Mouse (Mus musculus) kidney, adult 2 months (tissue): ENCODE measurements around the gene Ovca2. TPM values are rescaled to one million over a fixed set of nuclear protein-coding genes. Genes with fewer than 3 reads are reported as not detected.

ENCODE experiments used
- DNase-seq: peaks from one replicate; pipeline ENCODE4 v3.0.0; 2021
- H3K27ac ChIP-seq: fragments of 200-500 bp; 2 replicates; pipeline ENCODE4 v1.5.1; 2012; ENCODE audit warnings: low read depth, low read length, control low read depth, inconsistent platforms; ENCODE audit not compliant: insufficient read depth
- H3K27me3 ChIP-seq: fragments of 200-500 bp; replicated peaks from 2 replicates; pipeline ENCODE4 v1.6.1; 2012; ENCODE audit warnings: mild to moderate bottlenecking, moderate library complexity, low read length, inconsistent platforms; ENCODE audit not compliant: control insufficient read depth, insufficient read depth
- H3K36me3 ChIP-seq: fragments of 200-500 bp; 2 replicates; pipeline ENCODE4 v1.6.1; 2012; ENCODE audit warnings: mild to moderate bottlenecking, moderate library complexity, low read length, inconsistent platforms; ENCODE audit not compliant: control insufficient read depth, insufficient read depth
- H3K4me1 ChIP-seq: fragments of 200-500 bp; 2 replicates; pipeline ENCODE4 v1.6.1; 2011; ENCODE audit warnings: low read length; ENCODE audit not compliant: control insufficient read depth, insufficient read depth
- H3K4me3 ChIP-seq: fragments of 200-500 bp; 2 replicates; pipeline ENCODE4 v1.5.1; 2011; ENCODE audit warnings: mild to moderate bottlenecking, low read depth, low read length, control low read depth; ENCODE audit not compliant: insufficient read depth
- CTCF ChIP-seq: fragments of 200-500 bp; conservative IDR thresholded peaks from 2 replicates; pipeline ENCODE4 v1.5.1; 2011; ENCODE audit warnings: low read depth, mild to moderate bottlenecking, control low read depth, low read length, moderate library complexity, mixed read lengths; ENCODE audit not compliant: insufficient read depth, insufficient read length
- POLR2A ChIP-seq: fragments of 200-500 bp; IDR thresholded peaks from one replicate; pipeline ENCODE4 v1.6.1; 2011; ENCODE audit warnings: low read depth, low read length, control low read depth
- WGBS: fragments of 180-500 bp; shearing (Covaris S2); methylation state at CpG from one replicate; pipeline ENCODE4 v1.1.7; 2018; 5-methylcytosine and 5-hydroxymethylcytosine counted together
- polyA plus RNA-seq: library from polyadenylated mRNA; depleted of rRNA; stranded (reverse); fragments of >200 nt; gene quantifications from 2 replicates; pipeline ENCODE4 v1.2.3, GENCODE M21; 2012

Gene Ovca2
- polyA plus RNA-seq, 1 experiment, result 33.7 TPM

DNA sequence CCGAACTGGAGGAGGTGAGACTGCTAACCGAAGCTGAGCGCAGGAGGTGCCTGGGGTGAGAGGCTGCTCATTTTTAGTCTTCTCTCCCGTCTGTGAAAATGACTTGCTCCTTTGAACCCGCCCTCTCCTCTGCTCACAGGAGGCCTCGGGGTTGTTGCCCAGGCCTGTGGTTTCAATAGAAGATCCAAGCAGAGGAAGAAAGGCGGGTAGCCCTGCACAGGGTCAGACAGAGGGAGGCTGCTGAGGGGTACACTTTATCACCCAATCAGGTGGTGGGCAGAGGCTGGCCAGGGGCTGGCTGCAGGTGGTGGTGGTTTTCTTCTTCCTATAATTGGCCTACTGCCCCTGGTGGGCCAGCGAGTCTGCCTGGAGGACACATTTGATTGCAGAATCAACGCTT, 25.8 kb upstream of the Ovca2 start:
- Histone ChIP-seq H3K4me1 (no peaks in the 10 kb centered on the region), H3K36me3 (no peaks in the 10 kb centered on the region), H3K27ac (no peak overlapping the region), H3K27me3 (no peaks in the 10 kb centered on the region), H3K4me3 (no peak overlapping the region)
- DNase-seq, result no peak
- TF ChIP-seq POLR2A, result no peak
- TF ChIP-seq CTCF, result no peak
- 67% methylated on average over 9 of the region's 9 CpGs for WGBS

DNA sequence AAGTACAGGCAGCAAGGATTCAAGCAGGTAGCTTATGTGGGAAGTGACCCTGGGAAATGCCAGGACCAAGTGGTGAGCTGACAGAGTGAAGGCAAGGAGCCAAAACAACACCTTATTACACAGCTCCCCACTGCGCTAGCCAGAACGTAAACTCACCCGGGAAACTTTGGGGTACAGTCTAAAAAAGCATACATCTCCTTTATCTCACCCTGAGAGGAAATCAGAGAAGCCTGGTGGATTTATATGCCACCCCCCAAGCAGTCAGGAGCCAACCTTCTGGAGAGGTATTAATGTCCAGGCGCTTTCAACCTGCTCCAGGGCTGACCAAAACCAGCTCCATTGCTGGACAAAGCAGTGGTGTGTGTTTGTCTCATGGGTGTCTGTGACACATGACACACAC, 25.3 kb upstream of the Ovca2 start:
- Histone ChIP-seq H3K36me3 (no peaks in the 10 kb centered on the region), H3K4me3 (no peak overlapping the region), H3K4me1 (no peaks in the 10 kb centered on the region), H3K27me3 (no peaks in the 10 kb centered on the region), H3K27ac (no peak overlapping the region)
- WGBS, result 77% methylated on average over 4 of the region's 4 CpGs
- no peak for DNase-seq
- no peak for TF ChIP-seq POLR2A
- no peak for TF ChIP-seq CTCF

- DNase-seq, result no peak
- H3K4me1 ChIP-seq, result no peaks in the 10 kb centered on the region
- 61% methylated on average over 8 of the region's 8 CpGs for WGBS
These were observed 23.1 kb upstream of the Ovca2 start for GRCm38 (mm10) chr11:75201721-75202120.

DNA sequence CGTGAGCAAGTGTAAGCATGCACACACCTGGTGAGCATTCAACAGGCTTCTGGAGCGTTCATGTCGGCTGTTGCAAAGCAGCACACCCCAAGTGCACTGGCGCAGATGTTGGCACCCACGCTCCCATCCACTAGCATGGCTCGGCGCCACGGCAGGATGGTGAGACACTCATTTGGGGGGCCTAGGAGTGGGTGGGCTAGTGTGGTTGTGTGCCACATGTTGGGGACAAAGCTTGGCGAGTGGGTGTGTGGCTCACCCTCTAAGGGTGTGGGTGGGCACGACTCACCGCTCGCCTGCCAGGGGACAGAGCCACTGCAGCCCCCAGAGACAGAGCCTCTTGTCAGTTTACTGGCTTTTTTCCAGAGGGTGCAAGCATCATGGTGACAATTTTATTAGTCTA, 22.3 kb upstream of the Ovca2 start:
- no peak for DNase-seq
- Histone ChIP-seq H3K4me1 (no peaks in the 10 kb centered on the region), H3K36me3 (no peaks in the 10 kb centered on the region), H3K27me3 (no peaks in the 10 kb centered on the region), H3K27ac (no peak overlapping the region), H3K4me3 (no peak overlapping the region)
- WGBS, result 90% methylated on average over 12 of the region's 12 CpGs
- TF ChIP-seq POLR2A (no peak), CTCF (no peak)

More at GRCm38 (mm10) chr11:75201721-75202120, 23.1 kb upstream of the Ovca2 start:
- Histone ChIP-seq H3K4me3 (no peak overlapping the region), H3K36me3 (no peaks in the 10 kb centered on the region), H3K27ac (no peak overlapping the region), H3K27me3 (no peaks in the 10 kb centered on the region)
- no peak for TF ChIP-seq CTCF
- TF ChIP-seq POLR2A, result no peak

- Histone ChIP-seq H3K36me3 (no peaks in the 10 kb centered on the region), H3K27ac (no peak overlapping the region), H3K27me3 (no peaks in the 10 kb centered on the region), H3K4me3 (no peak overlapping the region), H3K4me1 (no peaks in the 10 kb centered on the region)
- TF ChIP-seq CTCF (no peak), POLR2A (no peak)
- WGBS, result 82% methylated on average over 5 of the region's 5 CpGs
- DNase-seq, result no peak
These were observed 21.3 kb upstream of the Ovca2 start for GRCm38 (mm10) chr11:75199951-75200350.

DNA sequence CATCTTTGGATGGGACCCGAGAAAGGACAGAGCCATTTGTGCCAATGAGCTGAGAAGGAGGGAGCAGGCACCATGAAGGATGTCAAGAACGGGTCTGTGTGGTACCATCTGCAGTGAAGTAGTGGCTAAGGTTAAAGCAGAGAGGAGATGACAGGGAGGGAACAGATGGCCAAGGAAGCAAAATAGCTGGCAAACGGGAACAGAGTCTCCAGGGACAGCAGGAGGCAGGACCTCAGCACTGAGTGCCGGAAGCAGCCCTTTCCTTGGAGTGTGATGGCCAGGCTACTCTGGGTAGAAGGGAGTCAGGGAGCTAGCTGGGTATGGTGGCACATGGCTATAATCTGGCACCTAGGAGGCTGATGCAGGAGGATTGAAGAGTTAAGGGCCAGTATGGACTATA, 20.2 kb upstream of the Ovca2 start:
- WGBS, result 72% methylated on average over 4 of the region's 4 CpGs
- DNase-seq, result no peak
- Histone ChIP-seq H3K27me3 (no peaks in the 10 kb centered on the region), H3K27ac (no peak overlapping the region), H3K36me3 (no peaks in the 10 kb centered on the region), H3K4me3 (no peak overlapping the region), H3K4me1 (no peaks in the 10 kb centered on the region)
- TF ChIP-seq POLR2A, result no peak
- no peak for TF ChIP-seq CTCF

DNA sequence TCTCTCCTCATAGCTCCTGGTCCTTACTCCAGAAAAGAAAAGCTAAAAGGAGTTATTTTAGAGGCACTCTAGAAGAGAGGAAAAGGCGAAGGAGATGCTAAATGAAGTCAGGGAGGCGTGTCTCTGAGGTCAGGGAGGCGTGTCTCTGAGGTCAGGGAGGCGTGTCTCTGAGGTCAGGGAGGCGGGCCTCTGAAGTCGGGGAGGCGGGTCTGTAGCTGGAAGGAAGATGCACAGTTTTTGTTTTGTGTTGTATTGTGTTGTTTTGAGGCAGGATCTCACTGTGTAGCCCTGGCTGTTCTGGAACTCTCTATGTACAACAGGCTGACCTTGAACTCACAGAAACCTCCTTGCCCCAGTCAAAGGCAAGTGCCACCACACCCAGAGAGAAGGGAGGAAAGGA, 19.3 kb upstream of the Ovca2 start:
- WGBS, result 66% methylated on average over 7 of the region's 7 CpGs
- TF ChIP-seq CTCF, result no peak
- TF ChIP-seq POLR2A, result no peak
- Histone ChIP-seq H3K27me3 (no peaks in the 10 kb centered on the region), H3K36me3 (no peaks in the 10 kb centered on the region), H3K4me3 (no peak overlapping the region), H3K27ac (no peak overlapping the region), H3K4me1 (no peaks in the 10 kb centered on the region)
- DNase-seq, result no peak

DNA sequence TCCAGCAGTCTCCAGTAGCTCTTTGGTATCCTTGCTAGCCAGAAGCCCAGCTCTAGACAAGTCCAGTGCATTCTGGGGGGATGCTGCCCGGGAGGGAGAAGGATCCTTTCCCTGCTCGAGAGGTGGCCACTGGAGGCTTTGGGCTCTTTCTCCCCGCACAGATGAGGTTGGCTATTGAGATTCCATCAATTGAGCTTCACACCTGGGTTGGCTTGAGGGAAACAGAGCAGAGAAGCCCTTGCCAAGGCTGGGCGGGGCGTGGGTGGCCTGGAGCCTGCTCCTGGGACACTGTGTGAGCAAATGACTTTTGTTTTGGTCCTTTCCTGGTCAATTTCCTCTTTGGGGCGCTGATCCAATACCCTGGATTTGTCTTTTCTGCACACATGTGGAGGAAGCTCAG, 17.5 kb upstream of the Ovca2 start:
- Histone ChIP-seq H3K4me1 (no peaks in the 10 kb centered on the region), H3K27ac (no peak overlapping the region), H3K4me3 (no peak overlapping the region), H3K27me3 (no peaks in the 10 kb centered on the region), H3K36me3 (no peaks in the 10 kb centered on the region)
- TF ChIP-seq CTCF, result no peak
- no peak for TF ChIP-seq POLR2A
- DNase-seq, result no peak
- WGBS, result 89% methylated on average over 6 of the region's 6 CpGs
